In genomic region chr9:44347621-44348020, GRCm38 (mm10) we compare ENCODE assay signal across 18 mouse cellular contexts.
"Had no signal": no experiment of that assay in that cellular context is flagged by ENCODE, and none has a peak within 500 bp of the region (broad histone marks: within the 10 kb centered on the region; RNA-seq: fewer than 3 reads in every experiment).

No protein-coding gene starts in this region.

- H3K27me3 ChIP-seq: intestine, embryonic 15.5 days; limb, embryonic 12.5 days; limb, embryonic 15.5 days; lung, embryonic 15.5 days; stomach, embryonic 15.5 days had no signal

- H3K27ac ChIP-seq: intestine, embryonic 15.5 days; limb, embryonic 12.5 days; limb, embryonic 15.5 days; liver, embryonic 14.5 days; lung, embryonic 15.5 days; stomach, embryonic 15.5 days had no signal

- H3K9ac ChIP-seq: intestine, embryonic 15.5 days; limb, embryonic 12.5 days; limb, embryonic 15.5 days; liver, embryonic 14.5 days; lung, embryonic 15.5 days; stomach, embryonic 15.5 days had no signal

- H3K4me3 ChIP-seq: intestine, embryonic 15.5 days; limb, embryonic 12.5 days; limb, embryonic 15.5 days; lung, embryonic 15.5 days; stomach, embryonic 15.5 days had no signal

- DNase-seq: kidney, adult 11 months; kidney, adult 8-10 months; kidney, postnatal 14 days; kidney, postnatal 4 days; left cerebral cortex, postnatal 4 days; lung, adult 18-20 months; lung, postnatal 14 days; lung, postnatal 4 days; midbrain, embryonic 14.5 days; spleen, adult 18-20 months; thymus, postnatal 25 days had no signal

- H3K9me3 ChIP-seq: intestine, embryonic 15.5 days; limb, embryonic 12.5 days; limb, embryonic 15.5 days; lung, embryonic 15.5 days; stomach, embryonic 15.5 days had no signal

- H3K4me2 ChIP-seq: intestine, embryonic 15.5 days; limb, embryonic 12.5 days; limb, embryonic 15.5 days; lung, embryonic 15.5 days; midbrain, embryonic 11.5 days; stomach, embryonic 15.5 days had no signal

- ATAC-seq: intestine, embryonic 15.5 days had no signal
